Mouse (Mus musculus): Measurements from ENCODE around the gene Hoxb13. TPM values are rescaled to one million over a fixed set of nuclear protein-coding genes. Genes with fewer than 3 reads are reported as not detected.

Hoxb13 gene
- polyA plus RNA-seq, 1 experiment from 2014 or later = 0.33 TPM

- no peaks in the 10 kb centered on the region; the same call in 1 of the 2 replicates for H3K4me1 ChIP-seq (ENCODE audit: control insufficient read depth, insufficient read depth, low read length)
- no peaks in the 10 kb centered on the region for H3K9me3 ChIP-seq (ENCODE audit: control insufficient read depth, low read length)
- H3K27ac ChIP-seq (ENCODE audit: low read depth, low read length) = no peak overlapping the region
- WGBS = under 1% methylated on average over 25 of the region's 25 CpGs
- no peak overlapping the region; the same call in 1 of the 2 replicates for H3K4me3 ChIP-seq (ENCODE audit: low read depth, low read length)
- H3K4me2 ChIP-seq (ENCODE audit: low read depth) = no peak overlapping the region
- no peak overlapping the region for H3K9ac ChIP-seq (ENCODE audit: low read length)
- DNase-seq (ENCODE audit: low spot score) = no peak
- no peaks in the 10 kb centered on the region for H3K36me3 ChIP-seq (ENCODE audit: control insufficient read depth, insufficient read depth, low read length)
- H3K27me3 ChIP-seq (ENCODE audit: control insufficient read depth, insufficient read depth, low read length) = peaks cover 99% of the 10 kb centered on the region
- no peak for ATAC-seq (ENCODE audit: insufficient read depth, low FRiP score, low TSS enrichment)
These were observed 21.4 kb upstream of the Hoxb13 start for GRCm38 (mm10) chr11:96172511-96173287.

DNA sequence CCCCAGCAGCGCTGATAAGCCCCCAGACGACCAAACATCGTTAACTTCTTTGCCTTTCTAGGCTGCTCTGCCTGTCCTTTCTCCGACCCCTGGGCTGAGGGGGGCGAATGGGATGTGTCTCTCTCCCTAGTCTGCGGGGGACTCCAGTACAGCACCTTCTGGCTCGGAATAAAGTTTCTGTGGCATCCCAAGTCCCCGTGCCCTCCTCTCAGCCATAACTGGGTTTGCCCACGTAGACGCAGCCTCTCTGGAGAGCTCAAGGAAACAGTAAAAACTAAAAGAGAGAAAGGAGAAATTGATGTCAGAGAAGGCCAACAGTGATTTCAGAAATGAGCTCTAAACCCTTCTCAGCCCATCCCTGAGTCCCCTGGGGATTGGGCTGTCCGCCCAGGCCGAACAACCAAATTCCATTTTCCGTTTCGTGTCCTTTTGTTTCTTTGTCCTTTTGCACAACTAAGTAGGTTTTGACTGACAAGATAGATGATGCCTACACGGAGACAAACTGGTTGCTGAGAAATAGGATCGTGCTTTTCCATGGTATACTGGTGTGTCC, 20.8 kb upstream of the Hoxb13 start:
- no peak overlapping the region; the same call in 1 of the 2 replicates for H3K4me3 ChIP-seq (ENCODE audit: low read depth, low read length)
- no peak overlapping the region for H3K4me2 ChIP-seq (ENCODE audit: low read depth)
- H3K27me3 ChIP-seq (ENCODE audit: control insufficient read depth, insufficient read depth, low read length) = peaks cover 99% of the 10 kb centered on the region
- DNase-seq (ENCODE audit: low spot score) (no peak), ATAC-seq (ENCODE audit: insufficient read depth, low FRiP score, low TSS enrichment) (no peak)
- H3K4me1 ChIP-seq (ENCODE audit: control insufficient read depth, insufficient read depth, low read length) = no peaks in the 10 kb centered on the region; the same call in 1 of the 2 replicates
- no peaks in the 10 kb centered on the region for H3K9me3 ChIP-seq (ENCODE audit: control insufficient read depth, low read length)
- no peaks in the 10 kb centered on the region for H3K36me3 ChIP-seq (ENCODE audit: control insufficient read depth, insufficient read depth, low read length)
- H3K27ac ChIP-seq (ENCODE audit: low read depth, low read length) = no peak overlapping the region
- H3K9ac ChIP-seq (ENCODE audit: low read length) = no peak overlapping the region
- under 1% methylated on average over 16 of the region's 16 CpGs for WGBS

DNA sequence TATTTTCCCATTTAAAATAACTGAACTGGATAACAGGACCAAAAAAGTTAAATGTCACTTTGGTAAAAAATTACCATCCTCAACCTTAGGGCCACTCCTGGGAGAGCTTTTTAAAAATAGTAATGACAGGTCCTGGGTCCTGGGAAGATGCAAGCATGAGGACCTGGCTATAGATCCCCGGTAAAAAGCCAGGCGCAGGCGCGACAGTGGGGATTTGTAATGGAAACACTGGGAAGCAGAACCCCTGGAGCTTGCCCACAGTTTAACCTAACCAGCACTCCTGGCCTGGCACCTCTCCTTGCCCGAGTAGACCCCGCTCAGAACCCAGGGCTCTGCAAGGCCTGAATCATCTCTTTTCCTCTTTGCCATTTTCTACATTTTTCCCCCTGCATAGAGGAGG, 19.2 kb upstream of the Hoxb13 start:
- H3K4me1 ChIP-seq (ENCODE audit: control insufficient read depth, insufficient read depth, low read length) = no peaks in the 10 kb centered on the region; the same call in 1 of the 2 replicates
- no peak for DNase-seq (ENCODE audit: low spot score)
- H3K4me2 ChIP-seq (ENCODE audit: low read depth) = no peak overlapping the region
- H3K27me3 ChIP-seq (ENCODE audit: control insufficient read depth, insufficient read depth, low read length) = peaks cover 99% of the 10 kb centered on the region
- no peak overlapping the region for H3K4me3 ChIP-seq (ENCODE audit: low read depth, low read length)
- ATAC-seq (ENCODE audit: insufficient read depth, low FRiP score, low TSS enrichment) = no peak
- no peaks in the 10 kb centered on the region for H3K9me3 ChIP-seq (ENCODE audit: control insufficient read depth, low read length)
- H3K27ac ChIP-seq (ENCODE audit: low read depth, low read length) = no peak overlapping the region
- H3K36me3 ChIP-seq (ENCODE audit: control insufficient read depth, insufficient read depth, low read length) = no peaks in the 10 kb centered on the region
- under 1% methylated on average over 6 of the region's 6 CpGs for WGBS
- H3K9ac ChIP-seq (ENCODE audit: low read length) = no peak overlapping the region

- Histone ChIP-seq H3K4me2 (ENCODE audit: low read depth) (no peak overlapping the region), H3K36me3 (ENCODE audit: control insufficient read depth, insufficient read depth, low read length) (no peaks in the 10 kb centered on the region), H3K27ac (ENCODE audit: low read depth, low read length) (no peak overlapping the region), H3K4me3 (ENCODE audit: low read depth, low read length) (no peak overlapping the region), H3K27me3 (ENCODE audit: control insufficient read depth, insufficient read depth, low read length) (peaks cover 99% of the 10 kb centered on the region), H3K9ac (ENCODE audit: low read length) (no peak overlapping the region), H3K9me3 (ENCODE audit: control insufficient read depth, low read length) (no peaks in the 10 kb centered on the region), H3K4me1 (ENCODE audit: control insufficient read depth, insufficient read depth, low read length) (no peaks in the 10 kb centered on the region; the same call in 1 of the 2 replicates)
- under 1% methylated on average over 17 of the region's 17 CpGs for WGBS
- DNase-seq (ENCODE audit: low spot score) (peak; percentile 53), ATAC-seq (ENCODE audit: insufficient read depth, low FRiP score, low TSS enrichment) (no peak)
These were observed 18.6 kb upstream of the Hoxb13 start for GRCm38 (mm10) chr11:96175511-96175910.

DNA sequence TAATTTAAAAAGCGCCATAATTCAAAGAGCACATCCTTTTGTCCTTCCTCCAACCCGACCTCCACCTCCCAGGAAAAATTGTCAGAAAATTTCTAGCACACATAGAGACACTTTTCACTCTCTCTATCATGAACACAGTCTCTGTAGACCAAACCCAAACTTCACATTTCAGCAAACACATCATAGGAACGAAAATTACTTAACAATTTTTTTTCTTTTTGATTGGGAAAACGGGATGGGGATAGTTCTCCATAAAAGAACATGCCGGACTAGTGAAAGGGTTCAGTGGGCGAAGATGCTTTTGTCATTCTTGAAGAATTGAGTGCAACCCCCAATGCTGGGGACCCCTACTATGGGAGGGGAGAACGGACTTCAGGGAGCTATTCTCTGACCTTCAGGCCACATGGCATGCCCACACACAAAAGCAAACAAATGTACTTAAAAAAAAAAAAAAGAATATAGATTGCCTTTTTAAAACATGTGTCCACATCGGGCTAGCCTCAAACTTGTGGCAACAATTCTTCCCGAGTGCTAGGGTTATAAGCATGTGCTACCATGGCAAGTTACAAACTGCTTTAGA, 18.1 kb upstream of the Hoxb13 start:
- ATAC-seq (ENCODE audit: insufficient read depth, low FRiP score, low TSS enrichment) = no peak
- Histone ChIP-seq H3K9ac (ENCODE audit: low read length) (no peak overlapping the region), H3K4me3 (ENCODE audit: low read depth, low read length) (no peak overlapping the region), H3K4me2 (ENCODE audit: low read depth) (no peak overlapping the region), H3K9me3 (ENCODE audit: control insufficient read depth, low read length) (no peaks in the 10 kb centered on the region), H3K4me1 (ENCODE audit: control insufficient read depth, insufficient read depth, low read length) (no peaks in the 10 kb centered on the region; the same call in 1 of the 2 replicates), H3K27ac (ENCODE audit: low read depth, low read length) (no peak overlapping the region), H3K36me3 (ENCODE audit: control insufficient read depth, insufficient read depth, low read length) (no peaks in the 10 kb centered on the region), H3K27me3 (ENCODE audit: control insufficient read depth, insufficient read depth, low read length) (peaks cover 99% of the 10 kb centered on the region)
- DNase-seq (ENCODE audit: low spot score) = no peak
- WGBS = under 1% methylated on average over 9 of the region's 9 CpGs

DNA sequence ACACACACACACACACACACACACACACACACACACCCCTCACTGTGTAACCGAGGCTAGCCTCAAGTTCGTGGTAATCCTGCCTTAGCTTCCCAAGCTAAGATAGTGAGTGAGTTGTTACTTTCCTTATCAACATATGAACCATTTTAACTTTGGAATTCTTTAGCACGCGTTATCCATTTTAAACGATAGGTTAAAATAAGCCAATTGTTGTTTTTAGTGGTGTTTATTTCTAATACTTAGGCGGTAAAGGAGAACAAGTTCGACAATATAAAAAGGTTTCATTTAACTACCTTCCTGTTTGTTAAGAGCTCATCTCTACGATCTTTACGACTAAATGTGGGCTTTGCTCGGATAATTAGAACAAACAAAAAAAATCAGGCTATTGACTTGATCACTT, 17.3 kb upstream of the Hoxb13 start:
- WGBS = under 1% methylated on average over 10 of the region's 10 CpGs
- DNase-seq (ENCODE audit: low spot score) (peak; percentile 12), ATAC-seq (ENCODE audit: insufficient read depth, low FRiP score, low TSS enrichment) (no peak)
- no peak overlapping the region for H3K27ac ChIP-seq (ENCODE audit: low read depth, low read length)
- H3K4me1 ChIP-seq (ENCODE audit: control insufficient read depth, insufficient read depth, low read length) = no peaks in the 10 kb centered on the region; the same call in 1 of the 2 replicates
- no peaks in the 10 kb centered on the region for H3K9me3 ChIP-seq (ENCODE audit: control insufficient read depth, low read length)
- no peak overlapping the region for H3K4me2 ChIP-seq (ENCODE audit: low read depth)
- peaks cover 99% of the 10 kb centered on the region for H3K27me3 ChIP-seq (ENCODE audit: control insufficient read depth, insufficient read depth, low read length)
- no peaks in the 10 kb centered on the region for H3K36me3 ChIP-seq (ENCODE audit: control insufficient read depth, insufficient read depth, low read length)
- H3K4me3 ChIP-seq (ENCODE audit: low read depth, low read length) = no peak overlapping the region
- H3K9ac ChIP-seq (ENCODE audit: low read length) = no peak overlapping the region

DNA sequence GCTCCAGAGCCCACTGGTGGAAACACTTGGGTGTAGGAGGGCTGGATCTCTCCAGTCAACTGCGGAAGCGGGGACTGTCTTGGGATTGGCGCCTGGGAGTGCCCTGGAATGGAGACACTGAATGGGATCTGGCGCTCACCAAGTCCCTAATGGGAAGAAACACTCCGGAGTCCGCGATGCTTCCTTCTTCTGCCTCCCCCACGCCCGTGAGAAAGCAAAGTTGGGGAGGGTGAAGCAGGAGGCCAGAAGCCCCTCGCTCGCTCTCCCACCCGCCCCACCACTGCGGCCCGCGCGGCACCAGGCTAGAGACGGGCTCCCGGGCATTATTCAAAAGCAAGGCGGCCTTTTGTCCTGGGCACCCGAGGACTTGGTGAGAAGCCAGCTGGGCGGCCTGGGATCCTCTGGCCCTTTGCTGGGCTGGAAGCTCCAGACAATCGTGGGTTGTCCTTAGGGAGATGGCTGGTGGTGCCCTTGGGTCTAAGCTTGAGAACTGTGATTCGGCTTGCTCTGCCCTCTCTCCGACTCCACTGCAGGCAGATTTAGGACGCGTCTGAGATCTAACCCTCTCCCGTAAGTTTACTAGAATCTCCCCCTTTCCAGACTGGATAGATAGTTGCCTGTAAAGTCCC, 16.5 kb upstream of the Hoxb13 start:
- Histone ChIP-seq H3K9ac (ENCODE audit: low read length) (no peak overlapping the region), H3K36me3 (ENCODE audit: control insufficient read depth, insufficient read depth, low read length) (no peaks in the 10 kb centered on the region), H3K4me2 (ENCODE audit: low read depth) (no peak overlapping the region), H3K4me1 (ENCODE audit: control insufficient read depth, insufficient read depth, low read length) (no peaks in the 10 kb centered on the region; the same call in 1 of the 2 replicates), H3K9me3 (ENCODE audit: control insufficient read depth, low read length) (no peaks in the 10 kb centered on the region), H3K27ac (ENCODE audit: low read depth, low read length) (no peak overlapping the region), H3K27me3 (ENCODE audit: control insufficient read depth, insufficient read depth, low read length) (peaks cover 99% of the 10 kb centered on the region), H3K4me3 (ENCODE audit: low read depth, low read length) (no peak overlapping the region)
- DNase-seq (ENCODE audit: low spot score) (peak; percentile 52), ATAC-seq (ENCODE audit: insufficient read depth, low FRiP score, low TSS enrichment) (no peak)
- WGBS = under 1% methylated on average over 27 of the region's 27 CpGs

DNA sequence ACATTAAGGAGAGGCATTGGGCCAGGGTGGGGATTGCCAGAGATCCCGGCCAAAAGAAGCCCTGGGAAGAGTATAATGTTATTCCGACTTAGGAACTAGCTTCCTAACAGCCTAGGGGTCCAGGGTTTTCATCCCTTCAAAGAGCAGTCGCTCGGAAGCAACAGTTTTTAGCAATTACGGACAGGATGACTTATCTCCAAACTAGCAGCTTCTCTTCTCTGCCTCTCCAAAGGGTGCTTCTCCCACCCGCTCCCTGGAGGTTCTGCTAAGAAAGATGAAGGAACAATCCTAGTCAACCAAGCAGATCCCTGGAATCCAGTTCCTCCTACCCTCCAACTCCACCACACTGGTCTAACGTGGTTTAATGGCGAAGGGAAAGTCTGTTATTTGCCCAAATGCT, 15.8 kb upstream of the Hoxb13 start:
- DNase-seq (ENCODE audit: low spot score) = peak; percentile 51
- 1% methylated on average over 8 of the region's 8 CpGs for WGBS
- Histone ChIP-seq H3K4me1 (ENCODE audit: control insufficient read depth, insufficient read depth, low read length) (no peaks in the 10 kb centered on the region; the same call in 1 of the 2 replicates), H3K36me3 (ENCODE audit: control insufficient read depth, insufficient read depth, low read length) (no peaks in the 10 kb centered on the region), H3K27me3 (ENCODE audit: control insufficient read depth, insufficient read depth, low read length) (peaks cover 99% of the 10 kb centered on the region), H3K4me3 (ENCODE audit: low read depth, low read length) (no peak overlapping the region), H3K27ac (ENCODE audit: low read depth, low read length) (no peak overlapping the region), H3K4me2 (ENCODE audit: low read depth) (no peak overlapping the region), H3K9me3 (ENCODE audit: control insufficient read depth, low read length) (0 out of 2 replicates have a peak, but pooled peaks cover 3% of the 10 kb centered on the region), H3K9ac (ENCODE audit: low read length) (no peak overlapping the region)
- ATAC-seq (ENCODE audit: insufficient read depth, low FRiP score, low TSS enrichment) = no peak

Data from neural tube, embryonic 11.5 days (tissue).